Mouse (Mus musculus): Measurements from ENCODE around the gene Pxn. TPM values are rescaled to one million over a fixed set of nuclear protein-coding genes. Genes with fewer than 3 reads are reported as not detected.

Pxn gene
- polyA plus RNA-seq, 1 experiment from 2014 or later = 50.6 TPM

GRCm38 (mm10) chr5:115591506-115591905 is 85.0 kb downstream of the Pxn start:
- WGBS = 89% methylated on average over 2 of the region's 2 CpGs
- peaks cover 99% of the 10 kb centered on the region for H3K36me3 ChIP-seq (replicated peaks)
- no peaks in the 10 kb centered on the region for H3K27me3 ChIP-seq (replicated peaks; ENCODE audit: low read depth, poor library complexity, severe bottlenecking)
- no peak overlapping the region for H3K27ac ChIP-seq (replicated peaks)
- DNase-seq (ENCODE audit: low spot score) = no peak
- no peak overlapping the region for H3K4me3 ChIP-seq
- no peaks in the 10 kb centered on the region for H3K4me1 ChIP-seq
- H3K9me3 ChIP-seq = no peaks in the 10 kb centered on the region

GRCm38 (mm10) chr5:115603561-115603960 is 97.1 kb downstream of the Pxn start:
- peaks cover 99% of the 10 kb centered on the region for H3K36me3 ChIP-seq (replicated peaks)
- no peaks in the 10 kb centered on the region for H3K9me3 ChIP-seq
- DNase-seq (ENCODE audit: low spot score) = no peak
- no peaks in the 10 kb centered on the region for H3K4me1 ChIP-seq
- no peaks in the 10 kb centered on the region for H3K27me3 ChIP-seq (replicated peaks; ENCODE audit: low read depth, poor library complexity, severe bottlenecking)
- no peak overlapping the region for H3K4me3 ChIP-seq
- WGBS = 96% methylated on average over 6 of the region's 6 CpGs
- H3K27ac ChIP-seq (replicated peaks) = no peak overlapping the region

Small RNAs within 50 kb of the gene (microRNA-seq; reads per million reads assigned to microRNA genes)
- 0.91 reads per million for gene Mir7029

Other genes with a start within 250 kb of the Pxn start
- 129 and 138 TPM in 2 replicates for gene Rnf10, start 233.8 kb upstream of the Pxn start, polyA plus RNA-seq (2016; fragmentation: Nextera tagmentation; extraction: Ambion mirVana)
- 52.2 and 55.9 TPM in 2 replicates for gene Coq5, start 227.0 kb upstream of the Pxn start, polyA plus RNA-seq (2016; fragmentation: Nextera tagmentation; extraction: Ambion mirVana)
- 1,787 and 1,839 TPM in 2 replicates for gene Dynll1, start 205.7 kb upstream of the Pxn start, polyA plus RNA-seq (2016; fragmentation: Nextera tagmentation; extraction: Ambion mirVana)
- 391 and 411 TPM in 2 replicates for gene Srsf9, start 179.5 kb upstream of the Pxn start, polyA plus RNA-seq (2016; fragmentation: Nextera tagmentation; extraction: Ambion mirVana)
- 34.8 and 38.0 TPM in 2 replicates for gene Gatc, start 165.5 kb upstream of the Pxn start, polyA plus RNA-seq (2016; fragmentation: Nextera tagmentation; extraction: Ambion mirVana)
- 54.2 and 55.7 TPM in 2 replicates for gene Triap1, start 165.5 kb upstream of the Pxn start, polyA plus RNA-seq (2016; fragmentation: Nextera tagmentation; extraction: Ambion mirVana)
- 716 and 739 TPM in 2 replicates for gene Cox6a1, start 157.7 kb upstream of the Pxn start, polyA plus RNA-seq (2016; fragmentation: Nextera tagmentation; extraction: Ambion mirVana)
- gene Msi1, start 77.1 kb upstream of the Pxn start, polyA plus RNA-seq (2016; fragmentation: Nextera tagmentation; extraction: Ambion mirVana) = 86.3 and 111 TPM in 2 replicates
- not detected in 2 replicates for gene Pla2g1b, start 40.4 kb upstream of the Pxn start, polyA plus RNA-seq (2016; fragmentation: Nextera tagmentation; extraction: Ambion mirVana)
- gene Sirt4, start 22.0 kb upstream of the Pxn start, polyA plus RNA-seq (2016; fragmentation: Nextera tagmentation; extraction: Ambion mirVana) = 14.5 and 16.0 TPM in 2 replicates
- 1,413 and 1,489 TPM in 2 replicates for gene Rplp0, start 52.8 kb downstream of the Pxn start, polyA plus RNA-seq (2016; fragmentation: Nextera tagmentation; extraction: Ambion mirVana)
- gene Gcn1l1, start 58.6 kb downstream of the Pxn start, polyA plus RNA-seq (2016; fragmentation: Nextera tagmentation; extraction: Ambion mirVana) = 65.0 and 65.1 TPM in 2 replicates
- gene Rab35, start 125.2 kb downstream of the Pxn start, polyA plus RNA-seq (2016; fragmentation: Nextera tagmentation; extraction: Ambion mirVana) = 14.9 and 15.1 TPM in 2 replicates
- gene Bicdl1, start 224.9 kb downstream of the Pxn start, polyA plus RNA-seq (2016; fragmentation: Nextera tagmentation; extraction: Ambion mirVana) = 8.7 and 9.1 TPM in 2 replicates

Data from embryonic facial prominence, embryonic 10.5 days (tissue).